ENCODE assay signal across 8 mouse cellular contexts in genomic region chr5:39643260-39643923, GRCm38 (mm10).
DNase-seq lines count a peak whose midpoint lies in the region; ATAC-seq and TF ChIP-seq lines count a peak whose summit lies in the region.

No protein-coding gene starts in this region.

- no peak for TF ChIP-seq CTCF in cortical plate, adult 2 months (IDR thresholded peaks at IDR 0.05; ENCODE audit: extremely low read depth, insufficient read depth, low read length)
- TF ChIP-seq CTCF in heart, postnatal 0 days (IDR thresholded peaks at IDR 0.05; ENCODE audit: low read depth) = no peak
- no peak for TF ChIP-seq CTCF in liver, postnatal 0 days (IDR thresholded peaks at IDR 0.05; ENCODE audit: low read depth)
- TF ChIP-seq CTCF in stomach, postnatal 0 days (IDR thresholded peaks at IDR 0.05; ENCODE audit: low read depth) = no peak

- no peak for ATAC-seq in heart, postnatal 0 days (ENCODE audit: insufficient read depth, low read depth)
- ATAC-seq in liver, postnatal 0 days = no peak
- no peak for ATAC-seq in stomach, postnatal 0 days (ENCODE audit: low FRiP score, low TSS enrichment)

- peak; percentile 50; the same call in 1 of the 2 replicates for TF ChIP-seq POLR2A in cortical plate, adult 2 months (IDR thresholded peaks at IDR 0.05; ENCODE audit: extremely low read depth, insufficient read depth, low read length)

- no peak for TF ChIP-seq EP300 in heart, postnatal 0 days (IDR thresholded peaks at IDR 0.05; ENCODE audit: low read depth)
- TF ChIP-seq EP300 in liver, postnatal 0 days (IDR thresholded peaks at IDR 0.05; ENCODE audit: low read depth) = no peak
- TF ChIP-seq EP300 in stomach, postnatal 0 days (optimal IDR thresholded peaks at IDR 0.05) = no peak

- no peak overlapping the region for H3K9ac ChIP-seq in heart, postnatal 0 days (replicated peaks; ENCODE audit: low read depth, low read length)
- no peak overlapping the region for H3K9ac ChIP-seq in liver, postnatal 0 days (replicated peaks)
- peak overlapping the region; percentile 38 for H3K9ac ChIP-seq in stomach, postnatal 0 days (ENCODE audit: low read length)

- peaks cover 39% of the 10 kb centered on the region for H3K27me3 ChIP-seq in heart, postnatal 0 days (ENCODE audit: control insufficient read depth, insufficient read depth, low read length)
- peaks cover 42% of the 10 kb centered on the region for H3K27me3 ChIP-seq in liver, postnatal 0 days (ENCODE audit: insufficient read depth, low read length)
- no peaks in the 10 kb centered on the region for H3K27me3 ChIP-seq in stomach, postnatal 0 days (ENCODE audit: control insufficient read depth, insufficient read depth, low read length)

- DNase-seq in layer of hippocampus, adult 11-12 months (ENCODE audit: low spot score) = peak; percentile 39
- DNase-seq in layer of hippocampus, postnatal 25 days (ENCODE audit: extremely low spot score in 1 of 2, low spot score in 1 of 2) = no peak
- DNase-seq in heart, postnatal 0 days (ENCODE audit: low spot score) = no peak
- no peak for DNase-seq in liver, postnatal 0 days
- DNase-seq in stomach, postnatal 0 days (ENCODE audit: low spot score) = peak; percentile 25
- no peak for DNase-seq in gastrocnemius, postnatal 4 days (ENCODE audit: low spot score in 2 of 2)
- DNase-seq in urinary bladder, adult 18-20 months (ENCODE audit: low spot score in 2 of 2) = no peak

- 0 out of 2 replicates have a peak overlapping the region, but pooled peaks have one; percentile 0 for H3K27ac ChIP-seq in cortical plate, adult 2 months (ENCODE audit: insufficient read depth, low read length)
- no peak overlapping the region for H3K27ac ChIP-seq in heart, postnatal 0 days (ENCODE audit: low read depth)
- H3K27ac ChIP-seq in liver, postnatal 0 days (ENCODE audit: low read depth) = no peak overlapping the region
- H3K27ac ChIP-seq in stomach, postnatal 0 days (replicated peaks) = no peak overlapping the region

- peak overlapping the region; percentile 83 for H3K4me3 ChIP-seq in cortical plate, adult 2 months (ENCODE audit: insufficient read depth, low read length)
- H3K4me3 ChIP-seq in heart, postnatal 0 days (ENCODE audit: low read depth, low read length) = peak overlapping the region; percentile 62
- peak overlapping the region; percentile 47; the same call in 1 of the 2 replicates for H3K4me3 ChIP-seq in liver, postnatal 0 days (ENCODE audit: low read depth, low read length)
- H3K4me3 ChIP-seq in stomach, postnatal 0 days (ENCODE audit: low read depth, low read length) = peak overlapping the region; percentile 69

- no peaks in the 10 kb centered on the region for H3K9me3 ChIP-seq in heart, postnatal 0 days (replicated peaks; ENCODE audit: control insufficient read depth, low read length)
- H3K9me3 ChIP-seq in liver, postnatal 0 days (ENCODE audit: low read length) = no peaks in the 10 kb centered on the region
- no peaks in the 10 kb centered on the region for H3K9me3 ChIP-seq in stomach, postnatal 0 days (ENCODE audit: control insufficient read depth, low read length)

- peak overlapping the region; percentile 83 for H3K4me2 ChIP-seq in heart, postnatal 0 days (ENCODE audit: low read depth, low read length)
- H3K4me2 ChIP-seq in liver, postnatal 0 days (ENCODE audit: low read depth, low read length) = peak overlapping the region; percentile 71
- peak overlapping the region; percentile 90 for H3K4me2 ChIP-seq in stomach, postnatal 0 days (replicated peaks; ENCODE audit: low read depth)

- WGBS in heart, postnatal 0 days = 2% methylated on average over 22 of the region's 22 CpGs
- WGBS in liver, postnatal 0 days (ENCODE audit: insufficient replicate concordance) = 3% methylated on average over 22 of the region's 22 CpGs
- 5% methylated on average over 22 of the region's 22 CpGs for WGBS in stomach, postnatal 0 days

- H3K36me3 ChIP-seq in heart, postnatal 0 days (replicated peaks; ENCODE audit: control insufficient read depth, insufficient read depth, low read length) = no peaks in the 10 kb centered on the region
- H3K36me3 ChIP-seq in liver, postnatal 0 days (replicated peaks; ENCODE audit: insufficient read depth, low read length) = no peaks in the 10 kb centered on the region
- no peaks in the 10 kb centered on the region for H3K36me3 ChIP-seq in stomach, postnatal 0 days (ENCODE audit: control insufficient read depth, insufficient read depth, low read length)

- H3K4me1 ChIP-seq in cortical plate, adult 2 months (ENCODE audit: control insufficient read depth, insufficient read depth, low read length) = peaks cover 7% of the 10 kb centered on the region
- H3K4me1 ChIP-seq in heart, postnatal 0 days (ENCODE audit: control insufficient read depth, insufficient read depth) = peaks cover 16% of the 10 kb centered on the region; the same call in 1 of the 2 replicates
- peaks cover 11% of the 10 kb centered on the region; the same call in 1 of the 2 replicates for H3K4me1 ChIP-seq in liver, postnatal 0 days (ENCODE audit: insufficient read depth)
- 0 out of 2 replicates have a peak, but pooled peaks cover 3% of the 10 kb centered on the region for H3K4me1 ChIP-seq in stomach, postnatal 0 days (replicated peaks; ENCODE audit: control insufficient read depth, insufficient read depth)

Comparison
In these comparisons a context has a peak if more than half of its experiments do, and no peak if none do; other contexts are left out.
1. DNase-seq: peak in layer of hippocampus, adult 11-12 months (single experiment) and stomach, postnatal 0 days (single experiment); none in layer of hippocampus, postnatal 25 days (0 of 2), heart, postnatal 0 days (single experiment), liver, postnatal 0 days (single experiment), gastrocnemius, postnatal 4 days (0 of 2) and urinary bladder, adult 18-20 months (0 of 2).
2. Peak in every context shown above with its lines, with median percentiles within 50 percentile points of each other: H3K4me3 ChIP-seq and H3K4me2 ChIP-seq.